Mouse (Mus musculus) Patski (cell line): ENCODE results near the gene Casp6. TPM values are rescaled to one million over a fixed set of nuclear protein-coding genes. Genes with fewer than 3 reads are reported as not detected.

Experiments
- ATAC-seq: fragments of 100-300 bp; one replicate; pipeline ENCODE4 v1.8.0; 2021
- CTCF ChIA-PET: fragments of 350-600 bp; sonication (Branson Sonifier 250); formaldehyde crosslinking; loops from one replicate; lab custom pipeline; 2022; ENCODE audit warnings: inconsistent platforms; lab: Charles Lee
- POLR2A ChIA-PET: fragments of 350-600 bp; sonication (Branson Sonifier 250); formaldehyde crosslinking; loops from one replicate; lab custom pipeline; 2022; ENCODE audit warnings: antibody characterized with exemption, inconsistent platforms; lab: Charles Lee
- DNase-seq: peaks from one replicate; pipeline ENCODE4 v3.0.0-alpha.2; 2011; ENCODE audit warnings: low read depth, low spot score
- H3K27me3 ChIP-seq: fragments of 371-371 bp; one replicate; pipeline ENCODE4 v1.5.1; 2021
- CTCF ChIP-seq: fragments of 100-300 bp; IDR thresholded peaks from one replicate; pipeline ENCODE4 v1.5.1; 2021
- in situ Hi-C: fragments of 300-500 bp; cut with MboI; formaldehyde crosslinking; loops from 3 replicates; pipeline ENCODE4 v1.11.1; 2018; ENCODE audit warnings: low pct_unique_long_range_greater_than_20kb, mixed read lengths
- polyA plus RNA-seq: library from polyadenylated mRNA; unstranded; gene quantifications from one replicate; pipeline ENCODE4 v1.2.3, GENCODE M21; 2021

The Casp6 gene
- polyA plus RNA-seq, 1 experiment from 2014 or later: 67.4 TPM

- in situ Hi-C loops: no loop called here
- DNase-seq (no peak), ATAC-seq (no peak)
- ChIA-PET CTCF (interaction anchor here (1.7 kb wide), 1 partner anchor 11 kb away, joined by 5 read pairs; no protein-coding TSS in a partner anchor), POLR2A (no interaction called here)
- H3K27me3 ChIP-seq: no peaks in the 10 kb centered on the region
- no peak for TF ChIP-seq CTCF
These were observed 13.3 kb upstream of the Casp6 start for GRCm38 (mm10) chr3:129887779-129888517.

- ChIA-PET CTCF (interaction anchor here (0.6 to 1.6 kb wide), 2 partner anchors 26 to 69 kb away, joined by 3 read pairs; no protein-coding TSS in a partner anchor), POLR2A (no interaction called here)
- no peaks in the 10 kb centered on the region for H3K27me3 ChIP-seq
- in situ Hi-C loops: no loop called here
- DNase-seq (no peak), ATAC-seq (no peak)
- no peak for TF ChIP-seq CTCF
These were observed 9.2 kb upstream of the Casp6 start for GRCm38 (mm10) chr3:129892003-129892402.

- ATAC-seq (no peak), DNase-seq (no peak)
- in situ Hi-C loops: no loop called here
- H3K27me3 ChIP-seq: no peaks in the 10 kb centered on the region
- ChIA-PET CTCF (no interaction called here), POLR2A (no interaction called here)
- TF ChIP-seq CTCF: no peak
These were observed 8.1 kb upstream of the Casp6 start for GRCm38 (mm10) chr3:129893143-129893542.

GRCm38 (mm10) chr3:129896591-129896990 is 4.6 kb upstream of the Casp6 start:
- DNase-seq: no peak
- ChIA-PET CTCF (no interaction called here), POLR2A (no interaction called here)
- H3K27me3 ChIP-seq: no peaks in the 10 kb centered on the region
- no peak for TF ChIP-seq CTCF
- in situ Hi-C loops: no loop called here
- ATAC-seq: no peak

- in situ Hi-C loops: no loop called here
- ATAC-seq (no peak), DNase-seq (no peak)
- ChIA-PET POLR2A (no interaction called here), CTCF (interaction anchor here (0.9 to 1.8 kb wide), 3 partner anchors 10 to 34 kb away, joined by 3 to 5 read pairs (median 4); no protein-coding TSS in a partner anchor)
- no peak for TF ChIP-seq CTCF
- no peaks in the 10 kb centered on the region for H3K27me3 ChIP-seq
These were observed 2.3 kb upstream of the Casp6 start for GRCm38 (mm10) chr3:129898886-129899285.

GRCm38 (mm10) chr3:129903369-129903768 is 2.1 kb downstream of the Casp6 start:
- no peaks in the 10 kb centered on the region for H3K27me3 ChIP-seq
- DNase-seq (no peak), ATAC-seq (no peak)
- in situ Hi-C loops: loop anchor here (5.0 kb wide), 1 partner anchor 76 kb away; no protein-coding TSS in a partner anchor
- ChIA-PET POLR2A (interaction anchor here (0.5 kb wide), 1 partner anchor 22 kb away, joined by 3 read pairs; no protein-coding TSS in a partner anchor), CTCF (interaction anchor here (1.2 kb wide), 1 partner anchor 15 kb away, joined by 4 read pairs; no protein-coding TSS in a partner anchor)
- TF ChIP-seq CTCF: no peak

- DNase-seq (no peak), ATAC-seq (no peak)
- POLR2A ChIA-PET: interaction anchor here (0.5 kb wide), 1 partner anchor 21 kb away, joined by 3 read pairs; no protein-coding TSS in a partner anchor
- TF ChIP-seq CTCF: no peak
- CTCF ChIA-PET: no interaction called here
- no peaks in the 10 kb centered on the region for H3K27me3 ChIP-seq
- in situ Hi-C loops: loop anchor here (5.0 kb wide), 1 partner anchor 77 kb away; no protein-coding TSS in a partner anchor
These were observed 2.6 kb downstream of the Casp6 start for GRCm38 (mm10) chr3:129903866-129904265.

- in situ Hi-C loops: loop anchor here (5.0 kb wide), 1 partner anchor 77 kb away; no protein-coding TSS in a partner anchor
- ATAC-seq (no peak), DNase-seq (no peak)
- ChIA-PET POLR2A (no interaction called here), CTCF (interaction anchor here (0.7 kb wide), 1 partner anchor 53 kb away, joined by 3 read pairs; no protein-coding TSS in a partner anchor)
- no peak for TF ChIP-seq CTCF
- H3K27me3 ChIP-seq: no peaks in the 10 kb centered on the region
These were observed 3.3 kb downstream of the Casp6 start for GRCm38 (mm10) chr3:129904381-129905132.

GRCm38 (mm10) chr3:129912025-129912424 is 10.8 kb downstream of the Casp6 start:
- CTCF ChIA-PET: no interaction called here
- in situ Hi-C loops: loop anchor here (10.0 kb wide), 1 partner anchor 783 kb away; no protein-coding TSS in a partner anchor
- no peaks in the 10 kb centered on the region for H3K27me3 ChIP-seq
- ATAC-seq: no peak
- no peak for TF ChIP-seq CTCF
- POLR2A ChIA-PET: no interaction called here
- DNase-seq: no peak

- DNase-seq (no peak), ATAC-seq (no peak)
- in situ Hi-C loops: loop anchor here (10.0 kb wide), 1 partner anchor 782 kb away; no protein-coding TSS in a partner anchor
- no peak for TF ChIP-seq CTCF
- ChIA-PET POLR2A (no interaction called here), CTCF (no interaction called here)
- H3K27me3 ChIP-seq: no peaks in the 10 kb centered on the region
These were observed 12.0 kb downstream of the Casp6 start for GRCm38 (mm10) chr3:129913241-129913640.
